Mouse (Mus musculus): Measurements from ENCODE around the gene Sugct.

Sugct gene

GRCm38 (mm10) chr13:17694911-17695699, at the start of gene Sugct, which contains the start of gene Mplkip:
Gene Sugct, minus strand, starts transcription at chr13:17695553.
Gene Mplkip, plus strand, starts transcription at chr13:17695192.
- DNase-seq (ENCODE audit: extremely low spot score, low read depth, low spot score) = peak; percentile 93

- no peak for DNase-seq (ENCODE audit: extremely low spot score, low read depth, low spot score)
Observed at GRCm38 (mm10) chr13:17728798-17729197, 33.4 kb upstream of the Sugct start.

- DNase-seq (ENCODE audit: extremely low spot score, low read depth, low spot score) = no peak
Observed at GRCm38 (mm10) chr13:17727922-17728321, 32.6 kb upstream of the Sugct start.

GRCm38 (mm10) chr13:17717357-17717756, 22.0 kb upstream of the Sugct start:
- DNase-seq (ENCODE audit: extremely low spot score, low read depth, low spot score) = no peak

- DNase-seq (ENCODE audit: extremely low spot score, low read depth, low spot score) = no peak
Observed at GRCm38 (mm10) chr13:17708784-17709311, 13.5 kb upstream of the Sugct start.

- no peak for DNase-seq (ENCODE audit: extremely low spot score, low read depth, low spot score)
Observed at GRCm38 (mm10) chr13:17705188-17705826, 10.0 kb upstream of the Sugct start.

- DNase-seq (ENCODE audit: extremely low spot score, low read depth, low spot score) = no peak
Observed at GRCm38 (mm10) chr13:17702311-17702710, 7.0 kb upstream of the Sugct start.

- no peak for DNase-seq (ENCODE audit: extremely low spot score, low read depth, low spot score)
Observed at GRCm38 (mm10) chr13:17701322-17701721, 6.0 kb upstream of the Sugct start.

GRCm38 (mm10) chr13:17700090-17700715, 4.8 kb upstream of the Sugct start:
- no peak for DNase-seq (ENCODE audit: extremely low spot score, low read depth, low spot score)

- DNase-seq (ENCODE audit: extremely low spot score, low read depth, low spot score) = no peak
Observed at GRCm38 (mm10) chr13:17695898-17696580, 686 bp upstream of the Sugct start.

GRCm38 (mm10) chr13:17694414-17694813, 939 bp downstream of the Sugct start:
- no peak for DNase-seq (ENCODE audit: extremely low spot score, low read depth, low spot score)

GRCm38 (mm10) chr13:17693816-17694215, 1.5 kb downstream of the Sugct start:
- DNase-seq (ENCODE audit: extremely low spot score, low read depth, low spot score) = no peak

- DNase-seq (ENCODE audit: extremely low spot score, low read depth, low spot score) = no peak
Observed at GRCm38 (mm10) chr13:17691436-17691835, 3.9 kb downstream of the Sugct start.

- DNase-seq (ENCODE audit: extremely low spot score, low read depth, low spot score) = no peak
Observed at GRCm38 (mm10) chr13:17690686-17691085, 4.7 kb downstream of the Sugct start.

GRCm38 (mm10) chr13:17689461-17689860, 5.9 kb downstream of the Sugct start:
- DNase-seq (ENCODE audit: extremely low spot score, low read depth, low spot score) = no peak

GRCm38 (mm10) chr13:17671122-17671521, 24.2 kb downstream of the Sugct start:
- DNase-seq (ENCODE audit: extremely low spot score, low read depth, low spot score) = no peak

GRCm38 (mm10) chr13:17667380-17667779, 28.0 kb downstream of the Sugct start:
- DNase-seq (ENCODE audit: extremely low spot score, low read depth, low spot score) = no peak

- DNase-seq (ENCODE audit: extremely low spot score, low read depth, low spot score) = no peak
Observed at GRCm38 (mm10) chr13:17642294-17642693, 53.1 kb downstream of the Sugct start.

GRCm38 (mm10) chr13:17638008-17638407, 57.3 kb downstream of the Sugct start:
- DNase-seq (ENCODE audit: extremely low spot score, low read depth, low spot score) = no peak

- no peak for DNase-seq (ENCODE audit: extremely low spot score, low read depth, low spot score)
Observed at GRCm38 (mm10) chr13:17627108-17627507, 68.2 kb downstream of the Sugct start.

GRCm38 (mm10) chr13:17624976-17625375, 70.4 kb downstream of the Sugct start:
- DNase-seq (ENCODE audit: extremely low spot score, low read depth, low spot score) = no peak
